Mouse (Mus musculus) neural tube, embryonic 13.5 days (tissue): ENCODE measurements around the gene Dio3. TPM values are rescaled to one million over a fixed set of nuclear protein-coding genes. Genes with fewer than 3 reads are reported as not detected.

Source experiments
- ATAC-seq: fragments of 200-750 bp; cut with Nextera tagmentation; 2 replicates; pipeline ENCODE4 v1.8.0; 2017; ENCODE audit warnings: low read depth, mild to moderate bottlenecking, moderate TSS enrichment, moderate library complexity
- H3K27ac ChIP-seq: fragments of 300-500 bp; sonication (generic); replicated peaks from 2 replicates; pipeline ENCODE4 v1.5.1; 2015; ENCODE audit warnings: moderate library complexity, mild to moderate bottlenecking, inconsistent platforms
- H3K27me3 ChIP-seq: fragments of 300-500 bp; sonication (generic); 2 replicates; pipeline ENCODE4 v1.6.1; 2015; ENCODE audit warnings: mild to moderate bottlenecking, inconsistent platforms
- H3K36me3 ChIP-seq: fragments of 300-500 bp; sonication (generic); 2 replicates; pipeline ENCODE4 v1.6.1; 2015; ENCODE audit warnings: mild to moderate bottlenecking, inconsistent platforms
- H3K4me1 ChIP-seq: fragments of 300-500 bp; sonication (generic); replicated peaks from 2 replicates; pipeline ENCODE4 v1.6.1; 2015; ENCODE audit warnings: inconsistent platforms
- H3K4me2 ChIP-seq: fragments of 300-500 bp; sonication (generic); 2 replicates; pipeline ENCODE4 v1.6.1; 2015; ENCODE audit warnings: inconsistent platforms, mild to moderate bottlenecking, moderate library complexity
- H3K4me3 ChIP-seq: fragments of 300-500 bp; sonication (generic); 2 replicates; pipeline ENCODE4 v1.5.1; 2015; ENCODE audit warnings: mild to moderate bottlenecking, inconsistent platforms
- H3K9ac ChIP-seq: fragments of 300-500 bp; sonication (generic); 2 replicates; pipeline ENCODE4 v1.6.1; 2015; ENCODE audit warnings: moderate library complexity, mild to moderate bottlenecking, inconsistent platforms
- H3K9me3 ChIP-seq: fragments of 300-500 bp; sonication (generic); 2 replicates; pipeline ENCODE4 v1.6.1; 2016; ENCODE audit warnings: inconsistent platforms
- WGBS: fragments of 180-500 bp; shearing (Covaris S2); methylation state at CpG from one replicate; pipeline ENCODE4 v1.1.7; 2015; 5-methylcytosine and 5-hydroxymethylcytosine counted together
- polyA plus RNA-seq: library from polyadenylated mRNA; unstranded; fragments of >200 nt; fragmentation: Nextera tagmentation; extraction: Ambion mirVana; gene quantifications from 2 replicates; pipeline ENCODE4 v1.2.1, GENCODE M21; 2015

Dio3 gene
- 0.80 and 0.90 TPM in 2 replicates for polyA plus RNA-seq

GRCm38 (mm10) chr12:110278853-110279252 lies at the start of gene Dio3:
TSS of gene Dio3 (plus strand) at chr12:110279068.
- ATAC-seq = no peak
- no peak within 1 kb of the TSS for H3K27ac ChIP-seq
- peak within 1 kb of the TSS; percentile 61 for H3K9ac ChIP-seq

GRCm38 (mm10) chr12:110230296-110230695 lies 48.6 kb upstream of the Dio3 start:
- H3K36me3 ChIP-seq = no peaks in the 10 kb centered on the region
- H3K27ac ChIP-seq = no peak overlapping the region
- 84% methylated on average over 7 of the region's 7 CpGs for WGBS
- H3K9ac ChIP-seq = no peak overlapping the region
- no peaks in the 10 kb centered on the region; the same call in 1 of the 2 replicates for H3K27me3 ChIP-seq
- H3K4me1 ChIP-seq = no peaks in the 10 kb centered on the region
- no peak overlapping the region for H3K4me2 ChIP-seq
- H3K4me3 ChIP-seq = no peak overlapping the region
- ATAC-seq = no peak
- no peaks in the 10 kb centered on the region for H3K9me3 ChIP-seq

More at GRCm38 (mm10) chr12:110278853-110279252, at the start of gene Dio3:
- Histone ChIP-seq H3K36me3 (no peaks in the 10 kb centered on the region), H3K27me3 (peaks cover 100% of the 10 kb centered on the region), H3K9me3 (no peaks in the 10 kb centered on the region), H3K4me1 (peaks cover 24% of the 10 kb centered on the region), H3K4me3 (peak within 1 kb of the TSS; percentile 46), H3K4me2 (peak within 1 kb of the TSS; percentile 68)
- 1% methylated on average over 26 of the region's 34 CpGs for whole genome bisulfite sequencing

- H3K9me3 ChIP-seq = no peaks in the 10 kb centered on the region
- no peak overlapping the region for H3K4me3 ChIP-seq
- no peak overlapping the region for H3K4me2 ChIP-seq
- H3K4me1 ChIP-seq = no peaks in the 10 kb centered on the region
- H3K36me3 ChIP-seq = no peaks in the 10 kb centered on the region
- no peak for ATAC-seq
- 87% methylated on average over 8 of the region's 8 CpGs for WGBS
- H3K9ac ChIP-seq = no peak overlapping the region
- no peak overlapping the region for H3K27ac ChIP-seq
- H3K27me3 ChIP-seq = no peaks in the 10 kb centered on the region; the same call in 1 of the 2 replicates
Measured at GRCm38 (mm10) chr12:110230767-110231166, 48.1 kb upstream of the Dio3 start.

- no peak overlapping the region for H3K27ac ChIP-seq
- H3K4me2 ChIP-seq = no peak overlapping the region
- H3K4me3 ChIP-seq = no peak overlapping the region
- no peak for ATAC-seq
- H3K27me3 ChIP-seq = no peaks in the 10 kb centered on the region; the same call in 1 of the 2 replicates
- H3K9ac ChIP-seq = no peak overlapping the region
- H3K9me3 ChIP-seq = no peaks in the 10 kb centered on the region
- H3K36me3 ChIP-seq = no peaks in the 10 kb centered on the region
- WGBS = 45% methylated on average over 13 of the region's 13 CpGs
- H3K4me1 ChIP-seq = no peaks in the 10 kb centered on the region
Measured at GRCm38 (mm10) chr12:110231709-110232600, 46.9 kb upstream of the Dio3 start.

- Histone ChIP-seq H3K36me3 (no peaks in the 10 kb centered on the region), H3K27ac (no peak overlapping the region), H3K9me3 (no peaks in the 10 kb centered on the region), H3K4me3 (no peak overlapping the region), H3K9ac (no peak overlapping the region), H3K27me3 (no peaks in the 10 kb centered on the region; the same call in 1 of the 2 replicates), H3K4me2 (no peak overlapping the region), H3K4me1 (no peaks in the 10 kb centered on the region)
- 92% methylated on average over 4 of the region's 4 CpGs for WGBS
- ATAC-seq = no peak
Measured at GRCm38 (mm10) chr12:110235908-110236307, 43.0 kb upstream of the Dio3 start.

GRCm38 (mm10) chr12:110237046-110237445 lies 41.8 kb upstream of the Dio3 start:
- no peak overlapping the region for H3K27ac ChIP-seq
- H3K4me3 ChIP-seq = no peak overlapping the region
- H3K4me1 ChIP-seq = no peaks in the 10 kb centered on the region
- no peak for ATAC-seq
- 91% methylated on average over 7 of the region's 7 CpGs for WGBS
- H3K4me2 ChIP-seq = no peak overlapping the region
- no peaks in the 10 kb centered on the region for H3K36me3 ChIP-seq
- H3K9ac ChIP-seq = no peak overlapping the region
- H3K9me3 ChIP-seq = no peaks in the 10 kb centered on the region
- H3K27me3 ChIP-seq = no peaks in the 10 kb centered on the region; the same call in 1 of the 2 replicates

GRCm38 (mm10) chr12:110239358-110239757 lies 39.5 kb upstream of the Dio3 start:
- Histone ChIP-seq H3K27ac (no peak overlapping the region), H3K4me1 (no peaks in the 10 kb centered on the region), H3K4me3 (no peak overlapping the region), H3K9me3 (no peaks in the 10 kb centered on the region), H3K9ac (no peak overlapping the region), H3K27me3 (no peaks in the 10 kb centered on the region), H3K4me2 (no peak overlapping the region), H3K36me3 (no peaks in the 10 kb centered on the region)
- WGBS = 86% methylated on average over 5 of the region's 5 CpGs
- no peak for ATAC-seq

GRCm38 (mm10) chr12:110244581-110244980 lies 34.3 kb upstream of the Dio3 start:
- Histone ChIP-seq H3K27ac (no peak overlapping the region), H3K9me3 (0 out of 2 replicates have a peak, but pooled peaks cover 4% of the 10 kb centered on the region), H3K9ac (no peak overlapping the region), H3K36me3 (no peaks in the 10 kb centered on the region), H3K4me3 (no peak overlapping the region), H3K4me2 (no peak overlapping the region), H3K27me3 (no peaks in the 10 kb centered on the region), H3K4me1 (no peaks in the 10 kb centered on the region)
- WGBS = 91% methylated on average over 6 of the region's 6 CpGs
- no peak for ATAC-seq

- Histone ChIP-seq H3K27me3 (no peaks in the 10 kb centered on the region), H3K4me2 (no peak overlapping the region), H3K27ac (no peak overlapping the region), H3K9me3 (0 out of 2 replicates have a peak, but pooled peaks cover 4% of the 10 kb centered on the region), H3K4me1 (no peaks in the 10 kb centered on the region), H3K36me3 (no peaks in the 10 kb centered on the region), H3K9ac (no peak overlapping the region), H3K4me3 (no peak overlapping the region)
- WGBS = 91% methylated on average over 4 of the region's 4 CpGs
- ATAC-seq = no peak
Measured at GRCm38 (mm10) chr12:110245461-110245860, 33.4 kb upstream of the Dio3 start.

GRCm38 (mm10) chr12:110252163-110252575 lies 26.7 kb upstream of the Dio3 start:
- H3K4me1 ChIP-seq = no peaks in the 10 kb centered on the region
- WGBS = 32% methylated on average over 10 of the region's 10 CpGs
- H3K27me3 ChIP-seq = no peaks in the 10 kb centered on the region

GRCm38 (mm10) chr12:110255731-110256130 lies 23.1 kb upstream of the Dio3 start:
- Histone ChIP-seq H3K36me3 (no peaks in the 10 kb centered on the region), H3K4me2 (no peak overlapping the region), H3K27ac (no peak overlapping the region), H3K27me3 (no peaks in the 10 kb centered on the region; the same call in 1 of the 2 replicates), H3K9ac (no peak overlapping the region), H3K9me3 (no peaks in the 10 kb centered on the region), H3K4me3 (no peak overlapping the region), H3K4me1 (no peaks in the 10 kb centered on the region)
- 57% methylated on average over 10 of the region's 10 CpGs for whole genome bisulfite sequencing
- no peak for ATAC-seq

More at GRCm38 (mm10) chr12:110252163-110252575, 26.7 kb upstream of the Dio3 start:
- H3K36me3 ChIP-seq = no peaks in the 10 kb centered on the region
- ATAC-seq = no peak
- H3K9ac ChIP-seq = no peak overlapping the region
- no peak overlapping the region for H3K27ac ChIP-seq
- H3K4me2 ChIP-seq = no peak overlapping the region
- H3K4me3 ChIP-seq = no peak overlapping the region
- no peaks in the 10 kb centered on the region for H3K9me3 ChIP-seq

- Histone ChIP-seq H3K4me3 (no peak overlapping the region), H3K9me3 (no peaks in the 10 kb centered on the region), H3K4me2 (no peak overlapping the region), H3K4me1 (no peaks in the 10 kb centered on the region), H3K27ac (no peak overlapping the region), H3K9ac (no peak overlapping the region), H3K36me3 (no peaks in the 10 kb centered on the region), H3K27me3 (no peaks in the 10 kb centered on the region; the same call in 1 of the 2 replicates)
- ATAC-seq = no peak
- WGBS = 51% methylated on average over 14 of the region's 14 CpGs
Measured at GRCm38 (mm10) chr12:110256478-110257220, 22.2 kb upstream of the Dio3 start.
